Mouse (Mus musculus) thymus, adult 2 months (tissue): ENCODE results near the gene Rtp4.

Source experiments
- CTCF ChIP-seq: fragments of 200-500 bp; IDR thresholded peaks from 2 replicates; pipeline ENCODE4 v1.5.1; 2012; ENCODE audit warnings: mild to moderate bottlenecking, control low read depth, low read length, moderate library complexity, borderline replicate concordance; ENCODE audit not compliant: control insufficient read depth, poor library complexity, insufficient read depth; ENCODE audit errors: extremely low read depth
- POLR2A ChIP-seq: fragments of 200-500 bp; IDR thresholded peaks from 2 replicates; pipeline ENCODE4 v1.6.1; 2012; ENCODE audit warnings: mild to moderate bottlenecking, low read length, control low read depth, moderate library complexity; ENCODE audit not compliant: control insufficient read depth, poor library complexity, insufficient read depth; ENCODE audit errors: extremely low read depth

DNA sequence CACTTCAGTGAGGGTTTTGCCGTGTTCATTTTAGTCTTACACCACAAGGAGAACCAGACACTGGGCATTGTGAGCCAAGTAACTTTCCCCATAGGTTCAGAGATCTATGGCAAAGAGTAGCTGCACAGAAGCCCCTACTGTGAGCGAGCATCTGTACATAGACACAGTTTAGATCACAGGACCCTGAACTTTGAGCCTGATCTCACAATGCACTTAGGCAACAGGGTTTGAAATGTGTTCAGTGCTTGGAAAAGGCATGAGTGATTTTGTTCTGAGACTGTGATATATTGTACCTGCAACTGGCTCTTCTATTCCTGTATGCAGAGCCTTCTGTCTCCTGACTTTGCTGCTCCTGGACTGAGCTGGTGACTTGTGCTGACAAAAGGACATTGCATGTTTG lies 18.8 kb upstream of the Rtp4 start:
- TF ChIP-seq POLR2A = no peak
- no peak for TF ChIP-seq CTCF
